Mouse (Mus musculus): ENCODE data around the gene Kat7. TPM values are rescaled to one million over a fixed set of nuclear protein-coding genes. Genes with fewer than 3 reads are reported as not detected.
A peak's percentile ranks its signal among the peaks of the same experiment; 100 is the strongest.

Kat7 gene
- polyA plus RNA-seq, 1 experiment from 2014 or later, result 66.0 TPM

DNA sequence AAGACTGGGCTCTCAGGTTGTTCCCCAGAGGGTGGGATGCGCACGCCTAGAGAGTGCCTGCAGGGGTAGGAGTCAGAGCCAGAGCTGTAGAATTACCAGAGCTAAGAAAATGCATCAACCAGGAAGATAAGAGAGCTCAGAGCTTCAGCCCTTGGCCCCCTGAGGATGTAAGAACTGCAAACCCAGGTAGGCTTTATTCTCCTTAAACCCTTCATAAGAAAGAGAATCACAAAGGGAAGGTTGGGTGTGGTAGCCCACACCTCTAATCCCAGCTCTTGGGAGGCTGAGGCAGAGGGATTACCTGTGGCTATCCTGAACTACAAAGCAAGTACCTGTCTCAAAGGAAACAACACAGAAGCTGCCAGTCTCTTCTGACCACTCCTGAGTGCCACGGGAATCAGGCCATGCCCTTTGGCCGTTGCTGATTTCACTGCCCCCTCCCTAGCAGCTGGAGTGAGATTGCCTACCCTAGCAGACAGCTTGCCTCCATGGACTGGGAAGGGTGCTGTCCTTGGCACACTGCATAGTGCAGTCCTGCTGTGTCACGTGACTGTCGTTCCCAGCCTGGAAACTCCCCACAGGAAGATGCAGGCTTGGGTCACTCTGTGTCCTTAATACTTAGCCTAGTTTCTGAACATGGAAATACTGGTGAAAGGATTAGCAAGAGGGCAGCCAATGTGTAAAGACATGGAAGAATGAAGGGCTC, 43.4 kb downstream of the Kat7 start:
- Histone ChIP-seq H3K27ac (no peak overlapping the region), H3K4me2 (no peak overlapping the region), H3K36me3 (ENCODE audit: poor library complexity, severe bottlenecking) (peaks cover 35% of the 10 kb centered on the region), H3K9ac (no peak overlapping the region), H3K9me3 (replicated peaks) (no peaks in the 10 kb centered on the region), H3K4me3 (no peak overlapping the region), H3K27me3 (no peaks in the 10 kb centered on the region), H3K4me1 (peaks cover 10% of the 10 kb centered on the region)
- no peak for ATAC-seq
- 45% methylated on average over 6 of the region's 6 CpGs for WGBS

DNA sequence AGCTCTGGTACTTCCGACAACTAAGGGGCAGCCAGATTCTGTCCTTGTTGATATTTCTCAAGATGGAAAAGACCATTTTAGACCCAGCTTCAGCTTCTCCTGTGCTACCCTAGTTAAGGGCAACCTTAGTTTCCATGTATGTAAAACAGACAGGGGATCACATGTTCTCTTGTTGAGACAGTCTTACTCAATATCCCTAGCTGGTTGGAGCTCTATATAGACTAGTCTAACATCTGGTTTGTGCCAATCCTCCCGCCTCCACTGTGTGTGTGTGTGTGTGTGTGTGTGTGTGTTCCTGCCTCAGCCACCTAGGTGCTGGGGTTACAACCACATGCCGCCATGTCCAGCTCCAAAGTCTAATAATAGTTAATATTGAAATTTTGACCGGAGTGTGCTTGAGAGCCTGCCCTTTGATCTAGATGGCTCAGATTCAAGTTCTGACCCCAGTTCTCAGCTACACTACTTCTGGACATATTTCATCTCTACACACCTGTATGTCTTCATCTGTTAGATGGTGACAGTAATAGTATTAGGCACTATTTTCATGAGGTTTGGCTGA, 45.5 kb downstream of the Kat7 start:
- no peak overlapping the region for H3K9ac ChIP-seq
- 45% methylated on average over 4 of the region's 4 CpGs for WGBS
- no peak overlapping the region for H3K4me3 ChIP-seq
- no peaks in the 10 kb centered on the region for H3K9me3 ChIP-seq (replicated peaks)
- H3K36me3 ChIP-seq (ENCODE audit: poor library complexity, severe bottlenecking), result peaks cover 17% of the 10 kb centered on the region
- no peaks in the 10 kb centered on the region for H3K27me3 ChIP-seq
- H3K4me2 ChIP-seq, result no peak overlapping the region
- H3K27ac ChIP-seq, result no peak overlapping the region
- H3K4me1 ChIP-seq, result peaks cover 12% of the 10 kb centered on the region
- ATAC-seq, result no peak

DNA sequence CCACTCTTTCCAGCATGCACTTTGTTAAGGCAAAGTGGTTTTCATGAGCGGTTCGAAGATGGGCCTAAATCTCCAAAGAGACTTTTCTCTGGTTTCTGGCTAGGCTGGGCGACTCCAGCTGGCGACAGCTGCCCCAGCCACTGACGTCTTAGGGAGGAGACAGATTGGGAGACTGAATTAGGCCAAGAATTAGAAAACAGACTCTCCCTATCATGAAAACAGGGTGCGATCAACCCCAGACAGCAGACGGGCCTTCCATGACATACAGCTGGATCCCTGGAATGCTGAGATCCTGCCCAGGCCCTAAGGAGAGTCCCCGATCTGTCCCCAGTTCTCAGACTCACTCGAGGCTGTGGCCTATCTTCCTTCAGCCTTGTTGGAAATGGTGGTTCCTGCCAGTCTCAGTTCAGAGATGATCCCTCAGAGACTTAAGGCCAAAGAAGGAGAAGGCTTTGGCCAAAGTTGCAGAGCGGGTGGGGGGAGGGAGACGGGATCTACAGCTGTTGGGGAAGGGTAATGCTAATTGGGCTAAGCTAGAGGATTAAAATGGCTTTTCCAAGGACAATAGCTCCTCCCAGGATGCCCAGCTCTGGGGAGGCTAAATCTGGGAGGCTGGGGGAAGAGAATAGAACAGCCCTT, 46.1 kb downstream of the Kat7 start:
- 0 out of 2 replicates have a peak, but pooled peaks cover 12% of the 10 kb centered on the region for H3K36me3 ChIP-seq (ENCODE audit: poor library complexity, severe bottlenecking)
- H3K4me2 ChIP-seq, result no peak overlapping the region
- H3K4me1 ChIP-seq, result peaks cover 18% of the 10 kb centered on the region
- no peak for ATAC-seq
- no peak overlapping the region for H3K9ac ChIP-seq
- WGBS, result 11% methylated on average over 11 of the region's 11 CpGs
- H3K27me3 ChIP-seq, result no peaks in the 10 kb centered on the region
- no peak overlapping the region for H3K27ac ChIP-seq
- no peaks in the 10 kb centered on the region for H3K9me3 ChIP-seq (replicated peaks)
- no peak overlapping the region for H3K4me3 ChIP-seq

DNA sequence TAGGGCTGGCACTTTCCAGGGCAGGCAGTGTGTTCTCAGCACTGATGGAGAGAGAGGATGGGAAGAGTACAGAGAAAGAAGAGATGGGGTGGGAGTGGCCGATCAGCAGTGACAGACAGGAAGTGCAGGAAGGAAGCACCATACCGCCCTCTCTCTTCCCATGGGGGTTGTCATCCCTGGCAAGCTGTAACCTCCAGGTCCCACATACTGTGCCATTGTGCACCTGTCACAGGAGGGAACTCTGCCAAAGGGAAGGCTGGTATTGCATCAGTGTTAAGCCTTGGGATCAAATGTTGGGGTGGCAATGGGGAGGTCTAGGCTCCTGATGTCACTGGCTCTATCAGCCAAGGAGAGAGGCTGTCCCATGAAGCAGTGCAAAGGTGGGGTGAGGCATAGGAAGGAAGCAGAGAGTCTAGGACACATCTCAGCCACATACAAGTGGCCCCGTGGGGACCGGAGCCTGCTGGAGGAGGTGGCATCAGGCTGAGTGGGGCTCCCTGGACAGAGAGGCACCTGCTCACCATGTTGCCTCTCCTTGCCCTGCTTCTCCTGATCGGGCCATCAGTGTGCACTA, 48.8 kb downstream of the Kat7 start, which contains the start of gene Tac4:
Tac4 (plus strand) TSS at position 352 of the 574 bp plus-strand sequence.
- H3K4me2 ChIP-seq, result no peak within 1 kb of the TSS
- H3K9me3 ChIP-seq (replicated peaks), result no peaks in the 10 kb centered on the region
- H3K36me3 ChIP-seq (ENCODE audit: poor library complexity, severe bottlenecking), result 0 out of 2 replicates have a peak, but pooled peaks cover 4% of the 10 kb centered on the region
- H3K4me3 ChIP-seq, result no peak within 1 kb of the TSS
- WGBS, result 69% methylated on average over 5 of the region's 5 CpGs
- H3K27ac ChIP-seq, result no peak within 1 kb of the TSS
- no peak for ATAC-seq
- H3K9ac ChIP-seq, result no peak within 1 kb of the TSS
- peaks cover 25% of the 10 kb centered on the region for H3K4me1 ChIP-seq
- H3K27me3 ChIP-seq, result peaks cover 12% of the 10 kb centered on the region

- no peaks in the 10 kb centered on the region for H3K9me3 ChIP-seq (replicated peaks)
- H3K9ac ChIP-seq, result peak overlapping the region; percentile 59
- H3K27ac ChIP-seq, result no peak overlapping the region
- WGBS, result under 1% methylated on average over 73 of the region's 73 CpGs
- peak overlapping the region; percentile 82 for H3K4me2 ChIP-seq
- ATAC-seq, result peak; percentile 76
- peak overlapping the region; percentile 48 for H3K4me3 ChIP-seq
- peaks cover 22% of the 10 kb centered on the region for H3K4me1 ChIP-seq
- peaks cover 12% of the 10 kb centered on the region for H3K27me3 ChIP-seq
- no peaks in the 10 kb centered on the region for H3K36me3 ChIP-seq (ENCODE audit: poor library complexity, severe bottlenecking)
Measured at GRCm38 (mm10) chr11:95259088-95259849, 50.8 kb downstream of the Kat7 start.

- no peaks in the 10 kb centered on the region for H3K36me3 ChIP-seq (ENCODE audit: poor library complexity, severe bottlenecking)
- under 1% methylated on average over 26 of the region's 26 CpGs for WGBS
- no peak overlapping the region for H3K27ac ChIP-seq
- no peaks in the 10 kb centered on the region for H3K9me3 ChIP-seq (replicated peaks)
- peak overlapping the region; percentile 48 for H3K4me3 ChIP-seq
- no peak for ATAC-seq
- peaks cover 15% of the 10 kb centered on the region for H3K4me1 ChIP-seq
- peaks cover 12% of the 10 kb centered on the region for H3K27me3 ChIP-seq
- peak overlapping the region; percentile 59 for H3K9ac ChIP-seq
- peak overlapping the region; percentile 82 for H3K4me2 ChIP-seq
Measured at GRCm38 (mm10) chr11:95258490-95258889, 51.6 kb downstream of the Kat7 start.

- no peak overlapping the region for H3K27ac ChIP-seq
- H3K4me1 ChIP-seq, result peaks cover 15% of the 10 kb centered on the region
- H3K4me2 ChIP-seq, result peak overlapping the region; percentile 82
- H3K27me3 ChIP-seq, result peaks cover 12% of the 10 kb centered on the region
- 58% methylated on average over 4 of the region's 4 CpGs for WGBS
- H3K9me3 ChIP-seq (replicated peaks), result no peaks in the 10 kb centered on the region
- H3K4me3 ChIP-seq, result no peak overlapping the region
- ATAC-seq, result no peak
- no peak overlapping the region for H3K9ac ChIP-seq
- no peaks in the 10 kb centered on the region for H3K36me3 ChIP-seq (ENCODE audit: poor library complexity, severe bottlenecking)
Measured at GRCm38 (mm10) chr11:95257930-95258329, 52.1 kb downstream of the Kat7 start.

GRCm38 (mm10) chr11:95255747-95256146, 54.3 kb downstream of the Kat7 start:
- no peaks in the 10 kb centered on the region for H3K36me3 ChIP-seq (ENCODE audit: poor library complexity, severe bottlenecking)
- H3K9ac ChIP-seq, result no peak overlapping the region
- no peak overlapping the region for H3K27ac ChIP-seq
- no peak overlapping the region for H3K4me3 ChIP-seq
- H3K27me3 ChIP-seq, result peaks cover 12% of the 10 kb centered on the region
- peaks cover 15% of the 10 kb centered on the region for H3K4me1 ChIP-seq
- no peak overlapping the region for H3K4me2 ChIP-seq
- no peak for ATAC-seq
- H3K9me3 ChIP-seq (replicated peaks), result no peaks in the 10 kb centered on the region
- WGBS, result 79% methylated on average over 6 of the region's 6 CpGs

DNA sequence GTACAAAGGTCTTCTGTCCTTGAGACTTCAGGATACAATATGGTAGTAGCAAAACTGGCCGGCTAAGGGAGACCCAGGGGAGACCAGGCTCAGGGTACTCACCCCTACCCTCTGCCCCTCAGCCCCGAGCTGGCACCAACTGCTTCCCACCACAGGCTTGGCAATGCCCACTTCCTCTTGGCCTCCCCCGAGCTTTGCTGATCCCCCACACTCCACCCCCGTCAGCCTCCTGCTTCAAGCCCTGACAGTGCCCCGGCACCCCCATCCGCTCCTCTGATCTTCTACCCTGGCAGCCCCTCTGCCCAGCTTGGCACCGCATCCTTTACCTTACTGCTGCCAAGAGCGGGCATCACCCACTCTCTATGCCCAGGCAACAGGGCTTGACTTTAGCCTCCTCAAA, 55.9 kb downstream of the Kat7 start:
- no peaks in the 10 kb centered on the region for H3K9me3 ChIP-seq (replicated peaks)
- H3K27me3 ChIP-seq, result peaks cover 20% of the 10 kb centered on the region
- H3K4me1 ChIP-seq, result peaks cover 10% of the 10 kb centered on the region
- WGBS, result 78% methylated on average over 8 of the region's 8 CpGs
- no peaks in the 10 kb centered on the region for H3K36me3 ChIP-seq (ENCODE audit: poor library complexity, severe bottlenecking)
- H3K4me3 ChIP-seq, result no peak overlapping the region
- 0 out of 2 replicates have a peak overlapping the region, but pooled peaks have one; percentile 0 for H3K9ac ChIP-seq
- H3K4me2 ChIP-seq, result no peak overlapping the region
- H3K27ac ChIP-seq, result no peak overlapping the region
- ATAC-seq, result no peak

DNA sequence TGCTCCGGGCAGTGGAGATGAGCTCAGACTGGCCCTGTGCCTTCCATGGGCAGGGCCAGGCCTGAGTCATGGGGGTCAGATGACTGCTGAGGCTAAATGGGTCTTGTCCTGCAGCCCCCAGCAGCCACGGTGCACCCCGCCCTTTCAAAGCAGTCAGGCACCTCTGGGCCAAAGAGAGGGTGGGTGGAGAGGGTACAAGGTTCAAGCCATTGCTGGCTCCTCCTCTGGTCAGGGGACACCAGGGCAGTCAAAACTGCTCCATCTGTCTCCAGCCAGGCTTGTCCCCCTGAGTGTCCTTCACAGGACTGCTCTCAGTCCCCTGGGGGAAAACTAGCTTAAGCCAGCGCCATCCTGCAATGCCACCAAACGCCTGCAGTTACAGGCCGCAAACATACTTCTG, 57.9 kb downstream of the Kat7 start:
- WGBS, result 77% methylated on average over 6 of the region's 6 CpGs

DNA sequence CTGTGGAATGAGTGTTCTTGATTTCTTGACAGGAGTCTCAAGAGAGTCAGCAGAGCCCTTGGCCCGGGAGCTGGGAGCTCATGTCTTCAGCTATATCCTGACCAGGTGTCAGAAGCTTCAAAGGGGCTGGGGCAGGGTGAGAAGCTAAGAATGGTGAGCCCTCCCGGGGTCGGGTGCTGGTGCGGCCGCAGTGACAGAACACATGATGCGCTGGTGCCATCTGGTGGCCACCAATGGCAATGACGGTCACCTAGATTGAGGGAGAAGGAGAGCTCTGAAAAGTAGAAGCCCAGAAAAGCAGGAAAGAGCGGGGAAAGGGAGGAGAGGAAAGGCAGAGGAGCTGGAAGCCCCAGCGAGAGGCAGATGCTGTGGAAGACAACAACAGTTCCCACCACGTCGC, 58.8 kb downstream of the Kat7 start:
- ATAC-seq, result peak; percentile 41; the same call in 1 of the 2 replicates
- H3K27me3 ChIP-seq, result peaks cover 8% of the 10 kb centered on the region; the same call in 1 of the 2 replicates
- H3K36me3 ChIP-seq (ENCODE audit: poor library complexity, severe bottlenecking), result no peaks in the 10 kb centered on the region
- peaks cover 6% of the 10 kb centered on the region; the same call in 1 of the 2 replicates for H3K4me1 ChIP-seq
- no peak overlapping the region for H3K4me2 ChIP-seq
- no peak overlapping the region for H3K9ac ChIP-seq
- WGBS, result 4% methylated on average over 11 of the region's 11 CpGs
- no peak overlapping the region for H3K4me3 ChIP-seq
- H3K9me3 ChIP-seq (replicated peaks), result 0 out of 2 replicates have a peak, but pooled peaks cover 5% of the 10 kb centered on the region
- no peak overlapping the region for H3K27ac ChIP-seq

More for the DNA sequence above, 57.9 kb downstream of the Kat7 start:
- H3K4me1 ChIP-seq, result peaks cover 2% of the 10 kb centered on the region; the same call in 1 of the 2 replicates
- H3K9ac ChIP-seq, result no peak overlapping the region
- no peak for ATAC-seq
- H3K4me3 ChIP-seq, result no peak overlapping the region
- H3K27ac ChIP-seq, result no peak overlapping the region
- H3K9me3 ChIP-seq (replicated peaks), result 0 out of 2 replicates have a peak, but pooled peaks cover 5% of the 10 kb centered on the region
- no peak overlapping the region for H3K4me2 ChIP-seq
- no peaks in the 10 kb centered on the region for H3K36me3 ChIP-seq (ENCODE audit: poor library complexity, severe bottlenecking)
- H3K27me3 ChIP-seq, result peaks cover 13% of the 10 kb centered on the region

Measured in forebrain, embryonic 13.5 days (tissue).